Mouse (Mus musculus): Measurements from ENCODE around the gene Elf4. TPM values are rescaled to one million over a fixed set of nuclear protein-coding genes. Genes with fewer than 3 reads are reported as not detected.

Gene Elf4
- polyA plus RNA-seq, 1 experiment from 2014 or later: 17.0 TPM

GRCm38 (mm10) chrX:48456956-48457355 lies 6.0 kb downstream of the Elf4 start:
- H3K36me3 ChIP-seq: no peaks in the 10 kb centered on the region
- peaks cover 14% of the 10 kb centered on the region for H3K27me3 ChIP-seq (replicated peaks)
- H3K4me2 ChIP-seq: no peak overlapping the region
- H3K27ac ChIP-seq (ENCODE audit: poor library complexity, severe bottlenecking): 0 out of 2 replicates have a peak overlapping the region, but pooled peaks have one; percentile 16
- no peak overlapping the region for H3K9ac ChIP-seq
- H3K9me3 ChIP-seq (replicated peaks): no peaks in the 10 kb centered on the region
- 47% methylated on average over 6 of the region's 6 CpGs for WGBS
- peaks cover 29% of the 10 kb centered on the region for H3K4me1 ChIP-seq (replicated peaks)
- no peak for ATAC-seq (ENCODE audit: insufficient number of reproducible peaks, low FRiP score)
- H3K4me3 ChIP-seq: no peak overlapping the region

- H3K36me3 ChIP-seq: no peaks in the 10 kb centered on the region
- H3K9ac ChIP-seq: peak overlapping the region; percentile 95; the same call in 1 of the 2 replicates
- H3K27ac ChIP-seq (ENCODE audit: poor library complexity, severe bottlenecking): peak overlapping the region; percentile 88
Observed at GRCm38 (mm10) chrX:48455018-48455417, 7.9 kb downstream of the Elf4 start.

GRCm38 (mm10) chrX:48454495-48454878 lies 8.4 kb downstream of the Elf4 start:
- peak overlapping the region; percentile 88 for H3K27ac ChIP-seq (ENCODE audit: poor library complexity, severe bottlenecking)
- peak overlapping the region; percentile 74 for H3K4me3 ChIP-seq
- H3K9me3 ChIP-seq (replicated peaks): no peaks in the 10 kb centered on the region
- no peaks in the 10 kb centered on the region for H3K36me3 ChIP-seq
- peak; percentile 54; the same call in 1 of the 2 replicates for ATAC-seq (ENCODE audit: insufficient number of reproducible peaks, low FRiP score)
- peak overlapping the region; percentile 95 for H3K9ac ChIP-seq
- WGBS: 21% methylated on average over 20 of the region's 21 CpGs
- peaks cover 14% of the 10 kb centered on the region for H3K27me3 ChIP-seq (replicated peaks)
- H3K4me2 ChIP-seq: peak overlapping the region; percentile 78
- H3K4me1 ChIP-seq (replicated peaks): peaks cover 40% of the 10 kb centered on the region

More at GRCm38 (mm10) chrX:48455018-48455417, 7.9 kb downstream of the Elf4 start:
- peak; percentile 14; the same call in 1 of the 2 replicates for ATAC-seq (ENCODE audit: insufficient number of reproducible peaks, low FRiP score)
- peak overlapping the region; percentile 74 for H3K4me3 ChIP-seq
- peaks cover 36% of the 10 kb centered on the region for H3K4me1 ChIP-seq (replicated peaks)
- no peaks in the 10 kb centered on the region for H3K9me3 ChIP-seq (replicated peaks)
- peak overlapping the region; percentile 78 for H3K4me2 ChIP-seq
- H3K27me3 ChIP-seq (replicated peaks): peaks cover 14% of the 10 kb centered on the region
- 26% methylated on average over 9 of the region's 9 CpGs for WGBS

GRCm38 (mm10) chrX:48453736-48454494 lies 9.0 kb downstream of the Elf4 start:
- no peaks in the 10 kb centered on the region for H3K36me3 ChIP-seq
- H3K9ac ChIP-seq: peak overlapping the region; percentile 95
- H3K27me3 ChIP-seq (replicated peaks): peaks cover 14% of the 10 kb centered on the region
- 9% methylated on average over 52 of the region's 91 CpGs for WGBS
- no peaks in the 10 kb centered on the region for H3K9me3 ChIP-seq (replicated peaks)
- H3K4me1 ChIP-seq (replicated peaks): peaks cover 44% of the 10 kb centered on the region
- peak overlapping the region; percentile 74 for H3K4me3 ChIP-seq
- H3K4me2 ChIP-seq: peak overlapping the region; percentile 78
- ATAC-seq (ENCODE audit: insufficient number of reproducible peaks, low FRiP score): peak; percentile 85
- peak overlapping the region; percentile 88 for H3K27ac ChIP-seq (ENCODE audit: poor library complexity, severe bottlenecking)

- peak overlapping the region; percentile 95 for H3K9ac ChIP-seq
- peaks cover 14% of the 10 kb centered on the region for H3K27me3 ChIP-seq (replicated peaks)
- 20% methylated on average over 63 of the region's 71 CpGs for WGBS
- peak overlapping the region; percentile 78 for H3K4me2 ChIP-seq
- H3K4me3 ChIP-seq: peak overlapping the region; percentile 74
- peaks cover 44% of the 10 kb centered on the region for H3K4me1 ChIP-seq (replicated peaks)
- ATAC-seq (ENCODE audit: insufficient number of reproducible peaks, low FRiP score): no peak
- peak overlapping the region; percentile 88 for H3K27ac ChIP-seq (ENCODE audit: poor library complexity, severe bottlenecking)
- no peaks in the 10 kb centered on the region for H3K36me3 ChIP-seq
- H3K9me3 ChIP-seq (replicated peaks): no peaks in the 10 kb centered on the region
Observed at GRCm38 (mm10) chrX:48452931-48453673, 9.8 kb downstream of the Elf4 start.

- Histone ChIP-seq H3K9me3 (replicated peaks) (no peaks in the 10 kb centered on the region), H3K27ac (ENCODE audit: poor library complexity, severe bottlenecking) (peak overlapping the region; percentile 88; the same call in 1 of the 2 replicates), H3K36me3 (no peaks in the 10 kb centered on the region), H3K4me1 (replicated peaks) (peaks cover 51% of the 10 kb centered on the region), H3K4me3 (peak overlapping the region; percentile 74), H3K9ac (peak overlapping the region; percentile 95), H3K4me2 (peak overlapping the region; percentile 78), H3K27me3 (replicated peaks) (peaks cover 14% of the 10 kb centered on the region)
- WGBS: 21% methylated on average over 9 of the region's 9 CpGs
- ATAC-seq (ENCODE audit: insufficient number of reproducible peaks, low FRiP score): no peak
Observed at GRCm38 (mm10) chrX:48452231-48452890, 10.6 kb downstream of the Elf4 start.

GRCm38 (mm10) chrX:48449646-48450045 lies 13.3 kb downstream of the Elf4 start:
- ATAC-seq (ENCODE audit: insufficient number of reproducible peaks, low FRiP score): no peak
- 31% methylated on average over 10 of the region's 10 CpGs for WGBS
- H3K9me3 ChIP-seq (replicated peaks): no peaks in the 10 kb centered on the region
- H3K27ac ChIP-seq (ENCODE audit: poor library complexity, severe bottlenecking): peak overlapping the region; percentile 17; the same call in 1 of the 2 replicates
- peaks cover 13% of the 10 kb centered on the region for H3K27me3 ChIP-seq (replicated peaks)
- no peaks in the 10 kb centered on the region for H3K36me3 ChIP-seq
- peak overlapping the region; percentile 34 for H3K4me2 ChIP-seq
- H3K9ac ChIP-seq: no peak overlapping the region
- H3K4me3 ChIP-seq: no peak overlapping the region
- H3K4me1 ChIP-seq (replicated peaks): peaks cover 37% of the 10 kb centered on the region

- H3K9ac ChIP-seq: no peak overlapping the region
- no peak overlapping the region for H3K4me2 ChIP-seq
- no peaks in the 10 kb centered on the region for H3K36me3 ChIP-seq
- H3K27ac ChIP-seq (ENCODE audit: poor library complexity, severe bottlenecking): no peak overlapping the region
- no peak overlapping the region for H3K4me3 ChIP-seq
- H3K9me3 ChIP-seq (replicated peaks): no peaks in the 10 kb centered on the region
- 69% methylated on average over 4 of the region's 4 CpGs for WGBS
- peaks cover 22% of the 10 kb centered on the region for H3K4me1 ChIP-seq (replicated peaks)
- no peak for ATAC-seq (ENCODE audit: insufficient number of reproducible peaks, low FRiP score)
- no peaks in the 10 kb centered on the region for H3K27me3 ChIP-seq (replicated peaks)
Observed at GRCm38 (mm10) chrX:48444677-48445076, 18.3 kb downstream of the Elf4 start.

GRCm38 (mm10) chrX:48441954-48442353 lies 21.0 kb downstream of the Elf4 start:
- no peak overlapping the region for H3K9ac ChIP-seq
- H3K4me3 ChIP-seq: no peak overlapping the region
- 67% methylated on average over 7 of the region's 7 CpGs for WGBS
- peaks cover 18% of the 10 kb centered on the region for H3K4me1 ChIP-seq (replicated peaks)
- no peaks in the 10 kb centered on the region for H3K9me3 ChIP-seq (replicated peaks)
- no peak overlapping the region for H3K4me2 ChIP-seq
- H3K36me3 ChIP-seq: no peaks in the 10 kb centered on the region
- no peak for ATAC-seq (ENCODE audit: insufficient number of reproducible peaks, low FRiP score)
- no peak overlapping the region for H3K27ac ChIP-seq (ENCODE audit: poor library complexity, severe bottlenecking)
- no peaks in the 10 kb centered on the region for H3K27me3 ChIP-seq (replicated peaks)

GRCm38 (mm10) chrX:48441548-48441947 lies 21.4 kb downstream of the Elf4 start:
- 81% methylated on average over 6 of the region's 6 CpGs for WGBS
- Histone ChIP-seq H3K36me3 (no peaks in the 10 kb centered on the region), H3K27ac (ENCODE audit: poor library complexity, severe bottlenecking) (no peak overlapping the region), H3K9ac (no peak overlapping the region), H3K9me3 (replicated peaks) (no peaks in the 10 kb centered on the region), H3K27me3 (replicated peaks) (no peaks in the 10 kb centered on the region), H3K4me3 (no peak overlapping the region), H3K4me2 (no peak overlapping the region), H3K4me1 (replicated peaks) (peaks cover 18% of the 10 kb centered on the region)
- ATAC-seq (ENCODE audit: insufficient number of reproducible peaks, low FRiP score): no peak

- no peaks in the 10 kb centered on the region for H3K36me3 ChIP-seq
- no peak for ATAC-seq (ENCODE audit: insufficient number of reproducible peaks, low FRiP score)
- no peak overlapping the region for H3K9ac ChIP-seq
- 48% methylated on average over 4 of the region's 4 CpGs for whole genome bisulfite sequencing
- H3K27ac ChIP-seq (ENCODE audit: poor library complexity, severe bottlenecking): peak overlapping the region; percentile 44; the same call in 1 of the 2 replicates
- H3K4me1 ChIP-seq (replicated peaks): peaks cover 28% of the 10 kb centered on the region
- no peaks in the 10 kb centered on the region for H3K9me3 ChIP-seq (replicated peaks)
- no peak overlapping the region for H3K4me3 ChIP-seq
- H3K4me2 ChIP-seq: no peak overlapping the region
- no peaks in the 10 kb centered on the region for H3K27me3 ChIP-seq (replicated peaks)
Observed at GRCm38 (mm10) chrX:48439036-48439435, 23.9 kb downstream of the Elf4 start.

All from heart, embryonic 12.5 days (tissue).